Mouse (Mus musculus) brain, embryonic 18.5 days (tissue): Measurements from ENCODE around the gene Sgo2a.
"Not testable (repeated sequence)": the region's sequence is repeated elsewhere in the genome, so short reads cannot be mapped to it uniquely, and the experiment has no call there.

Experiments used
- DNase-seq: peaks from one replicate; pipeline ENCODE4 v3.0.0-alpha.2; 2012; ENCODE audit warnings: low read depth, low spot score

The Sgo2a gene

DNA sequence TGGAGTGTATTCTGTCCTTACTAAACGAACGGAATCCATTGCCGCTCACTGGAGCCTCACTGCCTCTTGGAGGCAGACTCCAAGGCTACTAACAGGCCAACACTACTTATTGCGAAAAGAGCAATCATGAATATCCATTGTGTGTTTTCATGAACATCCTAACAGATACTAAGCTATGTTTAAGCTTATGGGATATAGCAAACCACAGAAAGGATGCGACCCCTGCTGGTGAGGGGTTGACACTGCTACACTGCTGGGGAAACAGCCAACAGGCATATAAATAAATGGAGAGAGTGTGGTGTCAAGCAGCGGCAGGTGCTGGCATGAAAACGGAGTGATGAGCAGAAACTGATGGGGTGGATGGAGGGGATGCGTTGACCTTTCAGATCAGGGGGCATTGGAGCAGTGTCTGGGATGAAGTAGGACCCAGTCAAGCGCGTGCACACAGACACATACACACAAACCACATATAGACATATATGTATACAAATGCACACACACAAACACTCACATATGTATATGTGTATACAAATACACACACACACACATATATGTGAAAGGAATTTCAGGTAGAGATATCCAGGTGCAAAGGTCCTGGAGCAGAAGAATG lies 35.5 kb downstream of the Sgo2a start:
- no peak for DNase-seq

DNA sequence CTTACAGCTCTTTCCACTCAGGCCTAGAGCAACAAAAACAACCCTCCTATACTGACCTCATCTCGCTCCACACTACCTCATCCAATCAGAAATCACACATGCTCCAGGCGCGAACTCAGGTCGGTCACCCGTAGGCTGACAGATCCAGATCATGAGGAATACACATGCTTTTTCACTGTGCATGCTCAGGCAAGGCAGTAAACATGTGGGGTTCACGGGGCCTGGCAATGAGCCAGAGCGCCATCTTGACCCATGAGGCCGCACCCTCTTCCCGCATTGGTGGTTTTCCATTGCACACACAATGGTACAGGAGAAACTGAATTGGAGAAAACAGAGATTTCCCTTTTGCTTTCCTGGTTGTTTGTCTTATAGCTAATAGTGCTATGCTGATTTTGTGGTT lies 41.5 kb downstream of the Sgo2a start:
- not testable (repeated sequence) for DNase-seq

- no peak for DNase-seq
Observed at GRCm38 (mm10) chr1:58045076-58045475, 49.3 kb downstream of the Sgo2a start.

DNA sequence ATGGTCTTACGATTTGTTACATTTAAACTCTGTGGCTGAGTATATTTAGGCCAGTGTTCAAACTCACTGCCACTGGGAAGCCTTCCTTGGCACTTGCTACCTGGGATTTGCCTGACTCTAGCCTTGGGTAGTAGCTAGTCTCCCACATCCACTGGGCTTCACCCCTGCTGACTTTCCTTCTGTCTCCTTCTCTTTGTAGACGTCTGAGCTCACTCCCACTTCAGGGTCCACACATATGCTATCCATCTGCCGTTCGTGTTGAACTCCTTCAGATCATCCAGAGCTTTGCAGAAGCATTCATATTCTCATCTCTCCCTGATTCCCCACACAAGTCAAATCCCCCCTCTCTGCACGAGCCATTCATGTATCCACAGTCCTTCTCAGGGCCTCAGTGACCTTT lies 49.8 kb downstream of the Sgo2a start:
- no peak for DNase-seq

GRCm38 (mm10) chr1:58046721-58047290 lies 51.0 kb downstream of the Sgo2a start:
- DNase-seq, result no peak

DNA sequence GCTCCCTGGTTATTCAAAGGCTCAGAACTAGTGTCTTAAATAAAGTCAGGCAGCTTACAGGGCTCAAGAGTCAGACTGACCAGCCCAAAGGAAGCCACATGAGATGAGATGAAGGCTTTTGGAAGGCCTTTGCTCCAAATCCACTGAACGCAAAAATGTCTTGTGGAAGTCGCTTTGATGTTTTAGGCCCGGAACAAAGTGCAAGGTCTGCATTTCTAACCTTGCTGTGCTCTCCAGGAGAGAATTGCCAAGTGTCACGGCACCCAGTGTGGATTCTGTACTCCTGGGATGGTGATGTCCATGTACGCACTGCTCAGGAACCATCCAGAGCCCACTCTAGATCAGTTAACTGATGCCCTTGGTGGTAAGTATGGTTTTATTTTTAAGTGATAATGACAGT lies 53.4 kb downstream of the Sgo2a start:
- DNase-seq, result no peak

GRCm38 (mm10) chr1:58055598-58055997 lies 59.8 kb downstream of the Sgo2a start:
- no peak for DNase-seq

DNA sequence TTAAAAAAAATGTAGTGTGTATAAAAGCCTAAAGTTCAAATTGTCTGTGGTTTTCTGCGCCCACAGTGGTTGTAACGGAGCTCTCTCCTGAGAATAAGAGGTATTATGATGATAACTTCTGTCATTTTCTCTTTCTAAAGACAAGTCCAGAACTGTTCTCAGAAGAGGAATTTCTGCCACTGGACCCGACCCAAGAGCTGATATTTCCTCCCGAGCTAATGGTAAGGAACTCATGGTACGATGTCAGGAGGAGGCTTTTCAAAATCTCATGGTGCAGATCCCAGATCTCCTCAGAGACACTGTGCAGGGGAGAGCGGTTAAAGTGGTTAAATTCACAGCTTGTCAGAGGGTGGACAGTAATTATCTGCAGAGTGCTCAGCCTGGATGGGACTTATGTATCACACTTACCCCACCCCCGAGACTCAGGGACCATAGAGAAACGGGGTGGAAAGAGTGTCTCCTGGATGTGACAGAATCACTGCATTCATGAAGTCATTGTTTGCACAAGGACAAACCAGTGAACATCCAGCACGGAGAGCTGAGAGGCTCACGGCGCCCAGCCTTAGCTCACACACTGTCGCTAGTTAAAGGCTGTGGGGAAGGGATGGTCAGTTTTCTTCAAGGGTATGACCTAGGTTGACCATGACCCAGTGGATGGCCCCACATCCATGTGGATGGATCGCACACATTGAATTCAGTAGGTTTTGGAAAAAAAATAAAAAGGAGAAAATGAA lies 60.5 kb downstream of the Sgo2a start:
- DNase-seq, result no peak

- no peak for DNase-seq
Observed at GRCm38 (mm10) chr1:58056939-58057338, 61.2 kb downstream of the Sgo2a start.

DNA sequence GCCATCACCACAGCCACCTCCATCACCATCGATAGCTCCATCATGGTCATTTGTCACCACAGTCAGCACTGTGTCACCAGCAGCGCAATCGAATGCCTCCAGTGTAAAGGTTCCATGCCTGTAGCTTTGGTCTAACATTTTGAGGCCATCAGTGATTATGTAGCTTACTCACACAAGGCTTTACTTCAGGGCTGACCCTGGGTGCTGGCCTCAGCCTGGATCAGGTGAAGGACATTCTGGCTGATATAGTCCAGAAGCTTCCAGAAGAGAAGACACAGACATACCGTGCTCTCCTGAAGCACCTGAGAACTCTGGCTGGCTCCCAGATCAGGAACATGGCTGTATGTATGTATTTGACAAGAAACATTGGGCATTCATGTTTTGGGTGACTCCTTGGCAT lies 63.1 kb downstream of the Sgo2a start:
- DNase-seq, result no peak

DNA sequence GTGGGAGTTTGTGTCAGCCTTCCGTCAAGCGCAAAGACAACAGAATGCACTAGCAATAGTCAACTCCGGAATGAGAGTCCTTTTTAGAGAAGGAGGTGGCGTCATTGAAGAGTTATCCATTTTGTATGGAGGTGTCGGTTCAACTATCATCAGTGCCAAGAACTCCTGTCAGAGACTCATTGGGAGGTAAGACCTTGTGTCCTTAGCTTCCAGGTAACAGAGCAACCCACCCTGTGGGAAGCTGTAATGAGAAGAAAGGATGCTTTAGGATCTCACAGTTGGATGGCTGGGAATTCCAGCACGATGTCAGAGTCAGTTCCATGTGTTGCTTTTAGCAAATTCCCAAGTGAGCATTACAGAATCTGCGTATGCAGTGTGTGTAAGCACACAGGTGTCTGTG lies 66.4 kb downstream of the Sgo2a start:
- DNase-seq, result no peak

GRCm38 (mm10) chr1:58065151-58065550 lies 69.4 kb downstream of the Sgo2a start:
- no peak for DNase-seq

DNA sequence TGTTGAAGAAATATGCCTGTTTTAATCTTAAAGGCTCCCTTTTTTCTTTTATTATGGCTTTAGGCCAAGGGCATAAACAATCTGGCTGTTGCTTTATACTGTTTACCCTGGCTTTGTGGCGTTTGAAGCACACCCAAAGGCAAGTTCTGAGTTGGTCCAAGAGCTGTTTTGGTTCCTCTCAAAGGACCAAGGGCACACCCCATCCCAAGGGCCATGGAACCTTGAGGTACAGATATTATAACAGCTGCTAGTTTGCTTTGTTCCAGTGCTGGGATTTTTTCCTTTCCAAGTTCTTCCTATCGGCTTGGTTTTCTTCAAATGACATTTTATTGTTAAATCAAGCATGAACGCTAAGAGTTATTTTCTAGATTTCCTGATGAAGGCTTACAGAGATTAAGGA lies 69.8 kb downstream of the Sgo2a start:
- no peak for DNase-seq

DNA sequence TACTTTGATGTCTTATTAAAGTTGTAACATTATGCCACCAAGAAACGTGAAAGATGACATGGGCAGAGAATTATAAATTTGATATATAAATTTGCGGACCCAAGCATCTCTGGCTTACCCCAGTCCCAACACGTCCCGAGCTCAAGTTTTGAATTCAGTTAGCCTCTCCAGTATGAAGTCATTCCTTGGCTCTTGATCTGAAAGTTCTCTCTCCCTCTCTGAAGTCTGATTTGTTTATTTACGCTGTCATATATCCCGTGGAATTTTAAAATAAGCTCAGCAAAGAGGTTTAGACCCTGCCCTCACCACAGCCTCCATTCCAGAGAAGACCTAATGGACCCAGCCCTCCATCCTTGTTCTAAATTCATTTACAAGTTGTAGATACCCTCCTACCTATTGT lies 73.4 kb downstream of the Sgo2a start:
- no peak for DNase-seq

DNA sequence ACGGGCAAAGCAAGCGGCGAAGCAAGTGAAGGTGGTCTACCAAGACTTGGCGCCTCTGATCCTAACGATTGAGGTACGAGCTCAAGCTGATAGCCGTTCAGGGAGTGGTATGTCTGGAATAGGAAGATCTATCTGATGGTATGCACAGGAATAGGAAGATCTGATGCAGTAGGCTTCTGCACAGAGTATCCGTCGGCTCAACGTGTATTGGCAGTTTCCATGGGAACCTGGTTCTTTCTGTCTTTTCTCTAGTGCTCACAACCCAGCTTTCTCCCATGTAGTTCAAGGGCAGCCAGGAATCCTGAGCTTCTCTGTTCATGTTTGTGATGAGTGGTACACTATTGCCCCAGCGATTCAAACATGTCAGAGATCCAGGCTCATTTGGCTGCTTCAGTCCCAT lies 74.3 kb downstream of the Sgo2a start:
- DNase-seq, result no peak

DNA sequence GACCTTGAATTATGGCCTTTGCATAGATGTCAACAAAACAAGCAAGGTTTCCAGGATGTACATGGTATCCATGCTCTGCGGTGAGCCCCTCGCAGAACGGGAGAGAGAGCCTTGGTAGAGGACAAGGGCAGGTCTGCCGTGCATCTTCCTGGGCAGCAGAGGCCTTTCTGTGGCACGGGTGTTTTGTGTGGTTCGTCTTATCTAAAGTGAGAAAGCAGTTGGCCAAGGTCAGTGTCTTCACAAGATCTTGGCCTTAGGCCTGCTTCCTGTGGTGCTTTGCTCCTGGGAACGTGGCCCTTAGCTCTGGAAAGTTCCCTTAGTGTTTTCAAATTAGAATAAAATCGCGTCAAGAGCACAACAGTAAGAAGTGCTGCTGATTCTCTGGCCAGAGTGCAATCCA lies 75.2 kb downstream of the Sgo2a start:
- DNase-seq, result no peak

DNA sequence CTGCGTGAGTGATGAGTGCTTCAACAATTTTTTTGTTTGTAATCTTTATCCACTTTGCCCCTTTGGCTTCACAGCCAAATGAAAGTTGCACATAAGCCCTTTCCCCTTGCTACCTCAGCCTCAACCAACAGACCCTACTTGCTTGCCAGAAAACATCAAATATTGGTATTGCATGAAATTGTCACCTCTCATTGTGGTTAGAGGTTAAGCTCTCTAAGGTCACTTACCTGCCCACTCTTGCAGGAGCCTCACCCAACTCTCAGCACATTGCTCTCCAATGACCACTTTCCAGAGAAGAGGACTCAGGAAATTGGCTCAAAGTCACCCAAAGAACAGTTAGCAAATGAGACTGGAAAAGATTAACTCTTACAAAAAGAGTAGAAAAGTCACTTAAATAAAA lies 75.7 kb downstream of the Sgo2a start:
- no peak for DNase-seq

DNA sequence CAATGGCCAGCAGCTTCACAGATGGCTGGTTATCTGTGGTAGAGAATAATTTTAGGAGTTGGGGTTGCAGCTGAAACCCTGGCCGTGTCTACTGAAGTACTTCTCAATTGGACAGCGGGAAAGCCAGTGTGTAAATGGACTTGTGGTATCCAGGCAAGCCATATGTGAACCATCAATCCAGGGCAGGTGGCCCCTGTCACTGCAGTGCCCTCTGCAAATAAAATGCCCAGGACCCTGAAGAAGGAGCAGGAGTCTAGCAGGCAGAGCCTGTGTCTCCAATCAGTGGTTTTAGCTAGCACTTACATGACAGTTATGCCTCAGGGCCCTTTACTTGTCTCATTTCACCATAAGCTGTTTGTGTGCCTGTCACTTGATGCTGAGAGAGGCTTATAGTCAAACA lies 76.6 kb downstream of the Sgo2a start:
- DNase-seq, result no peak

GRCm38 (mm10) chr1:58072991-58073730 lies 77.4 kb downstream of the Sgo2a start:
- no peak for DNase-seq

- DNase-seq, result no peak
Observed at GRCm38 (mm10) chr1:58074266-58074665, 78.5 kb downstream of the Sgo2a start.
